Mouse (Mus musculus): ENCODE data around the gene Alox8. TPM values are rescaled to one million over a fixed set of nuclear protein-coding genes. Genes with fewer than 3 reads are reported as not detected.
A peak's percentile ranks its signal among the peaks of the same experiment; 100 is the strongest.

The Alox8 gene
- total RNA-seq, 1 experiment, result 1.6 TPM

GRCm38 (mm10) chr11:69236061-69236925, 38.6 kb upstream of the Alox8 start:
- in situ Hi-C loops (cut with MboI; ENCODE audit: low sequenced_read_pairs in 2 of 2, unreplicated experiment in 2 of 2), result no loop called here
- peaks cover 0 to 3% of the 10 kb centered on the region in 2 experiments; a peak in 2 of 4 replicates for H3K4me1 ChIP-seq (ENCODE audit: control insufficient read depth in 2 of 2, insufficient read depth in 2 of 2, low read length in 2 of 2, poor library complexity in 1 of 2)

GRCm38 (mm10) chr11:69235285-69236060, 37.8 kb upstream of the Alox8 start:
- H3K4me3 ChIP-seq (ENCODE audit: insufficient read depth in 1 of 2, low read depth in 1 of 2, low read length in 2 of 2, poor library complexity in 1 of 2, severe bottlenecking in 1 of 2), result peak overlapping the region; percentile 52 to 84
- in situ Hi-C loops (cut with MboI; ENCODE audit: low sequenced_read_pairs in 2 of 2, unreplicated experiment in 2 of 2), result no loop called here
- H3K36me3 ChIP-seq (ENCODE audit: control insufficient read depth, insufficient read depth, low read length, poor library complexity, severe bottlenecking), result no peaks in the 10 kb centered on the region
- H3K4me1 ChIP-seq (ENCODE audit: control insufficient read depth in 2 of 2, insufficient read depth in 2 of 2, low read length in 2 of 2, poor library complexity in 1 of 2), result peaks cover 0 to 3% of the 10 kb centered on the region in 2 experiments; a peak in 2 of 4 replicates
- DNase-seq (ENCODE audit: low read depth, low spot score), result peak; percentile 81
- no peaks in the 10 kb centered on the region for H3K9me3 ChIP-seq (ENCODE audit: control insufficient read depth, insufficient read depth, low read depth, low read length)
- no peak overlapping the region for H3K27ac ChIP-seq (ENCODE audit: insufficient read depth, low read depth, low read length, poor library complexity, severe bottlenecking)
- H3K9ac ChIP-seq (ENCODE audit: insufficient read depth, low read depth, low read length, poor library complexity, severe bottlenecking), result peak overlapping the region; percentile 61; the same call in 1 of the 2 replicates
- TF ChIP-seq ZNF384 (IDR thresholded peaks at IDR 0.05; ENCODE audit: low read depth, low read length), result no peak
- no peak for TF ChIP-seq HCFC1 (IDR thresholded peaks at IDR 0.05; ENCODE audit: borderline replicate concordance, insufficient read depth, low read length)
- TF ChIP-seq CHD2 (IDR thresholded peaks at IDR 0.05; ENCODE audit: low read depth, low read length), result no peak
- TF ChIP-seq MAFK (IDR thresholded peaks at IDR 0.05; ENCODE audit: insufficient read depth, low read depth, low read length), result no peak
- TF ChIP-seq ZC3H11A (IDR thresholded peaks at IDR 0.05; ENCODE audit: borderline replicate concordance, low read depth, low read length), result no peak

More at GRCm38 (mm10) chr11:69236061-69236925, 38.6 kb upstream of the Alox8 start:
- DNase-seq (ENCODE audit: low read depth, low spot score), result no peak
- Histone ChIP-seq H3K9me3 (ENCODE audit: control insufficient read depth, insufficient read depth, low read depth, low read length) (no peaks in the 10 kb centered on the region), H3K36me3 (ENCODE audit: control insufficient read depth, insufficient read depth, low read length, poor library complexity, severe bottlenecking) (no peaks in the 10 kb centered on the region), H3K4me3 (ENCODE audit: insufficient read depth in 1 of 2, low read depth in 1 of 2, low read length in 2 of 2, poor library complexity in 1 of 2, severe bottlenecking in 1 of 2) (peak overlapping the region; percentile 52 to 84), H3K27ac (ENCODE audit: insufficient read depth, low read depth, low read length, poor library complexity, severe bottlenecking) (no peak overlapping the region), H3K9ac (ENCODE audit: insufficient read depth, low read depth, low read length, poor library complexity, severe bottlenecking) (peak overlapping the region; percentile 61)
- no peak for TF ChIP-seq HCFC1 (IDR thresholded peaks at IDR 0.05; ENCODE audit: borderline replicate concordance, insufficient read depth, low read length)
- TF ChIP-seq MAFK (IDR thresholded peaks at IDR 0.05; ENCODE audit: insufficient read depth, low read depth, low read length), result no peak
- TF ChIP-seq CHD2 (IDR thresholded peaks at IDR 0.05; ENCODE audit: low read depth, low read length), result no peak
- TF ChIP-seq ZNF384 (IDR thresholded peaks at IDR 0.05; ENCODE audit: low read depth, low read length), result no peak
- TF ChIP-seq ZC3H11A (IDR thresholded peaks at IDR 0.05; ENCODE audit: borderline replicate concordance, low read depth, low read length), result no peak

GRCm38 (mm10) chr11:69233141-69233540, 35.5 kb upstream of the Alox8 start:
- H3K4me1 ChIP-seq (ENCODE audit: control insufficient read depth in 2 of 2, insufficient read depth in 2 of 2, low read length in 2 of 2, poor library complexity in 1 of 2), result peaks cover 0 to 3% of the 10 kb centered on the region in 2 experiments; a peak in 2 of 4 replicates
- no peak overlapping the region for H3K9ac ChIP-seq (ENCODE audit: insufficient read depth, low read depth, low read length, poor library complexity, severe bottlenecking)
- H3K9me3 ChIP-seq (ENCODE audit: control insufficient read depth, insufficient read depth, low read depth, low read length), result no peaks in the 10 kb centered on the region
- H3K4me3 ChIP-seq (ENCODE audit: insufficient read depth in 1 of 2, low read depth in 1 of 2, low read length in 2 of 2, poor library complexity in 1 of 2, severe bottlenecking in 1 of 2), result no peak overlapping the region
- no peak for TF ChIP-seq ZC3H11A (IDR thresholded peaks at IDR 0.05; ENCODE audit: borderline replicate concordance, low read depth, low read length)
- no peak for TF ChIP-seq ZNF384 (IDR thresholded peaks at IDR 0.05; ENCODE audit: low read depth, low read length)
- no peak for TF ChIP-seq HCFC1 (IDR thresholded peaks at IDR 0.05; ENCODE audit: borderline replicate concordance, insufficient read depth, low read length)
- no peak for TF ChIP-seq MAFK (IDR thresholded peaks at IDR 0.05; ENCODE audit: insufficient read depth, low read depth, low read length)
- no peak for TF ChIP-seq CHD2 (IDR thresholded peaks at IDR 0.05; ENCODE audit: low read depth, low read length)
- H3K36me3 ChIP-seq (ENCODE audit: control insufficient read depth, insufficient read depth, low read length, poor library complexity, severe bottlenecking), result no peaks in the 10 kb centered on the region
- in situ Hi-C loops (cut with MboI; ENCODE audit: low sequenced_read_pairs in 2 of 2, unreplicated experiment in 2 of 2), result no loop called here
- no peak overlapping the region for H3K27ac ChIP-seq (ENCODE audit: insufficient read depth, low read depth, low read length, poor library complexity, severe bottlenecking)
- no peak for DNase-seq (ENCODE audit: low read depth, low spot score)

- H3K9me3 ChIP-seq (ENCODE audit: control insufficient read depth, insufficient read depth, low read depth, low read length), result no peaks in the 10 kb centered on the region
- no peak overlapping the region for H3K27ac ChIP-seq (ENCODE audit: insufficient read depth, low read depth, low read length, poor library complexity, severe bottlenecking)
- no peak overlapping the region for H3K4me3 ChIP-seq (ENCODE audit: insufficient read depth in 1 of 2, low read depth in 1 of 2, low read length in 2 of 2, poor library complexity in 1 of 2, severe bottlenecking in 1 of 2)
- in situ Hi-C loops (cut with MboI; ENCODE audit: low sequenced_read_pairs in 2 of 2, unreplicated experiment in 2 of 2), result no loop called here
- H3K4me1 ChIP-seq (ENCODE audit: control insufficient read depth in 2 of 2, insufficient read depth in 2 of 2, low read length in 2 of 2, poor library complexity in 1 of 2), result peaks cover 0 to 3% of the 10 kb centered on the region in 2 experiments; a peak in 2 of 4 replicates
- no peak for DNase-seq (ENCODE audit: low read depth, low spot score)
- H3K9ac ChIP-seq (ENCODE audit: insufficient read depth, low read depth, low read length, poor library complexity, severe bottlenecking), result no peak overlapping the region
- no peaks in the 10 kb centered on the region for H3K36me3 ChIP-seq (ENCODE audit: control insufficient read depth, insufficient read depth, low read length, poor library complexity, severe bottlenecking)
- TF ChIP-seq ZNF384 (IDR thresholded peaks at IDR 0.05; ENCODE audit: low read depth, low read length), result no peak
- no peak for TF ChIP-seq CHD2 (IDR thresholded peaks at IDR 0.05; ENCODE audit: low read depth, low read length)
- TF ChIP-seq MAFK (IDR thresholded peaks at IDR 0.05; ENCODE audit: insufficient read depth, low read depth, low read length), result no peak
- TF ChIP-seq ZC3H11A (IDR thresholded peaks at IDR 0.05; ENCODE audit: borderline replicate concordance, low read depth, low read length), result no peak
- TF ChIP-seq HCFC1 (IDR thresholded peaks at IDR 0.05; ENCODE audit: borderline replicate concordance, insufficient read depth, low read length), result no peak
These were observed 32.8 kb upstream of the Alox8 start for GRCm38 (mm10) chr11:69230420-69230819.

Data from ES-E14 (cell line).